Mouse (Mus musculus) MEL (cell line): ENCODE results near the gene Xab2. TPM values are rescaled to one million over a fixed set of nuclear protein-coding genes. Genes with fewer than 3 reads are reported as not detected.

Experiments used
- DNase-seq: peaks from one replicate; pipeline ENCODE4 v3.0.0; 2011; ENCODE audit warnings: low read depth, low spot score
- H3K27ac ChIP-seq: 2 replicates; pipeline ENCODE4 v1.5.1; 2012; ENCODE audit warnings: low read depth, mild to moderate bottlenecking, control low read depth, low read length, moderate library complexity; ENCODE audit not compliant: control insufficient read depth
- H3K27me3 ChIP-seq, 2 experiments: fragments of 150-350 bp in 1 of 2; sonication (generic) in 1 of 2; 2 replicates each; pipeline ENCODE4 v1.6.1; 2012; ENCODE audit warnings: low read length in 2 of 2, mild to moderate bottlenecking in 2 of 2, improper control_type of control experiment in 1 of 2, moderate library complexity in 1 of 2; ENCODE audit not compliant: insufficient read depth in 2 of 2, control insufficient read depth in 1 of 2
- H3K36me3 ChIP-seq, 2 experiments: 2 replicates each; pipeline ENCODE4 v1.6.1; 2012 to 2014; ENCODE audit warnings: low read length in 2 of 2, improper control_type of control experiment in 1 of 2, inconsistent platforms in 1 of 2, mild to moderate bottlenecking in 1 of 2; ENCODE audit not compliant: insufficient read depth in 2 of 2, control insufficient read depth in 1 of 2
- H3K4me1 ChIP-seq, 2 experiments: fragments of 150-350 bp in 1 of 2; sonication (generic) in 1 of 2; 2 replicates each; pipeline ENCODE4 v1.6.1; 2012; ENCODE audit warnings: low read length in 2 of 2, improper control_type of control experiment in 1 of 2, mild to moderate bottlenecking in 1 of 2; ENCODE audit not compliant: insufficient read depth in 2 of 2, control insufficient read depth in 1 of 2
- H3K4me3 ChIP-seq, 2 experiments: fragments of 150-350 bp in 1 of 2; sonication (generic) in 1 of 2; 2 replicates each; pipeline ENCODE4 v1.5.1; 2012; ENCODE audit warnings: low read depth in 2 of 2, low read length in 2 of 2, mild to moderate bottlenecking in 2 of 2, moderate library complexity in 2 of 2, control low read depth in 1 of 2, improper control_type of control experiment in 1 of 2; ENCODE audit not compliant: control insufficient read depth in 1 of 2, insufficient read depth in 1 of 2
- H3K79me2 ChIP-seq: 2 replicates; pipeline ENCODE4 v1.6.1; 2012; ENCODE audit warnings: mild to moderate bottlenecking, low read length, moderate library complexity; ENCODE audit not compliant: control insufficient read depth, poor library complexity, insufficient read depth
- H3K9ac ChIP-seq: 2 replicates; pipeline ENCODE4 v1.6.1; 2012; ENCODE audit warnings: low read depth, mild to moderate bottlenecking, control low read depth, low read length, moderate library complexity; ENCODE audit not compliant: control insufficient read depth, poor library complexity, severe bottlenecking
- H3K9me3 ChIP-seq: fragments of 150-350 bp; sonication (generic); replicated peaks from 2 replicates; pipeline ENCODE4 v1.6.1; 2012; ENCODE audit warnings: mild to moderate bottlenecking, low read length, improper control_type of control experiment, moderate library complexity; ENCODE audit not compliant: insufficient read depth
- BHLHE40 ChIP-seq: IDR thresholded peaks from 2 replicates; pipeline ENCODE4 v1.6.1; 2012; ENCODE audit warnings: low read depth, mild to moderate bottlenecking, inconsistent platforms, low read length, improper control_type of control experiment, borderline replicate concordance
- CHD1 ChIP-seq: IDR thresholded peaks from 2 replicates; pipeline ENCODE4 v1.6.1; 2012; ENCODE audit warnings: low read depth, mild to moderate bottlenecking, inconsistent platforms, low read length, improper control_type of control experiment
- CHD2 ChIP-seq: IDR thresholded peaks from 2 replicates; pipeline ENCODE4 v1.6.1; 2011; ENCODE audit warnings: low read length, improper control_type of control experiment
- ELF1 ChIP-seq: IDR thresholded peaks from 2 replicates; pipeline ENCODE4 v1.6.1; 2014; ENCODE audit warnings: low read depth, mild to moderate bottlenecking, inconsistent platforms, low read length, improper control_type of control experiment, moderate library complexity
- EP300 ChIP-seq, 2 experiments: IDR thresholded peaks; 2 replicates each; pipeline ENCODE4 v1.6.1; 2011; ENCODE audit warnings: improper control_type of control experiment in 2 of 2, low read length in 2 of 2, low read depth in 1 of 2, mild to moderate bottlenecking in 1 of 2
- ETS1 ChIP-seq: IDR thresholded peaks from 2 replicates; pipeline ENCODE4 v1.6.1; 2012; ENCODE audit warnings: low read depth, mild to moderate bottlenecking, inconsistent platforms, low read length, improper control_type of control experiment, moderate library complexity
- GATA1 ChIP-seq: IDR thresholded peaks from 2 replicates; pipeline ENCODE4 v1.6.1; 2011; ENCODE audit warnings: low read depth, low read length, improper control_type of control experiment
- HCFC1 ChIP-seq: IDR thresholded peaks from 2 replicates; pipeline ENCODE4 v1.6.1; 2012; ENCODE audit warnings: low read depth, mild to moderate bottlenecking, inconsistent platforms, low read length, improper control_type of control experiment, moderate library complexity
- MAX ChIP-seq: IDR thresholded peaks from 2 replicates; pipeline ENCODE4 v1.6.1; 2011; ENCODE audit warnings: low read length, improper control_type of control experiment
- MAZ ChIP-seq: IDR thresholded peaks from 2 replicates; pipeline ENCODE4 v1.6.1; 2012; ENCODE audit warnings: low read depth, mild to moderate bottlenecking, inconsistent platforms, low read length, improper control_type of control experiment
- MEF2A ChIP-seq: IDR thresholded peaks from 2 replicates; pipeline ENCODE4 v1.6.1; 2014; ENCODE audit warnings: low read depth, mild to moderate bottlenecking, inconsistent platforms, low read length, improper control_type of control experiment; ENCODE audit not compliant: poor library complexity, insufficient replicate concordance, severe bottlenecking; ENCODE audit errors: extremely low read depth
- MXI1 ChIP-seq: IDR thresholded peaks from 2 replicates; pipeline ENCODE4 v1.6.1; 2011; ENCODE audit warnings: mild to moderate bottlenecking, low read depth, low read length, improper control_type of control experiment
- MYB ChIP-seq: IDR thresholded peaks from 2 replicates; pipeline ENCODE4 v1.6.1; 2011; ENCODE audit warnings: mild to moderate bottlenecking, low read depth, low read length, improper control_type of control experiment
- MYC ChIP-seq: IDR thresholded peaks from 2 replicates; pipeline ENCODE4 v1.6.1; 2011; ENCODE audit warnings: low read depth, mild to moderate bottlenecking, low read length, improper control_type of control experiment, moderate library complexity
- NELFE ChIP-seq: IDR thresholded peaks from 2 replicates; pipeline ENCODE4 v1.6.1; 2011; ENCODE audit warnings: low read depth, low read length, improper control_type of control experiment
- NRF1 ChIP-seq: IDR thresholded peaks from 2 replicates; pipeline ENCODE4 v1.6.1; 2014; ENCODE audit warnings: low read depth, mild to moderate bottlenecking, inconsistent platforms, low read length, improper control_type of control experiment, moderate library complexity; ENCODE audit not compliant: poor library complexity, insufficient read depth, severe bottlenecking
- POLR2A ChIP-seq, 2 experiments: IDR thresholded peaks; 2 replicates each; pipeline ENCODE4 v1.6.1; 2011 to 2012; ENCODE audit warnings: low read length in 2 of 2, mild to moderate bottlenecking in 2 of 2, control low read depth in 1 of 2, improper control_type of control experiment in 1 of 2, low read depth in 1 of 2, moderate library complexity in 1 of 2; ENCODE audit not compliant: control insufficient read depth in 1 of 2, insufficient read depth in 1 of 2, poor library complexity in 1 of 2
- RCOR1 ChIP-seq: IDR thresholded peaks from 2 replicates; pipeline ENCODE4 v1.6.1; 2012; ENCODE audit warnings: low read depth, mild to moderate bottlenecking, inconsistent platforms, low read length, improper control_type of control experiment
- SIN3A ChIP-seq: IDR thresholded peaks from 2 replicates; pipeline ENCODE4 v1.6.1; 2012; ENCODE audit warnings: low read length, improper control_type of control experiment, inconsistent platforms
- SMC3 ChIP-seq: IDR thresholded peaks from 2 replicates; pipeline ENCODE4 v1.6.1; 2011; ENCODE audit warnings: low read depth, low read length, improper control_type of control experiment
- TBP ChIP-seq: IDR thresholded peaks from 2 replicates; pipeline ENCODE4 v1.8.0; 2011; ENCODE audit warnings: low read depth, low read length, improper control_type of control experiment
- TCF12 ChIP-seq: IDR thresholded peaks from 2 replicates; pipeline ENCODE4 v1.6.1; 2014; ENCODE audit warnings: low read depth, mild to moderate bottlenecking, inconsistent platforms, low read length, improper control_type of control experiment, moderate library complexity
- UBTF ChIP-seq: IDR thresholded peaks from 2 replicates; pipeline ENCODE4 v1.6.1; 2012; ENCODE audit warnings: low read depth, mild to moderate bottlenecking, inconsistent platforms, low read length, improper control_type of control experiment, moderate library complexity, borderline replicate concordance; ENCODE audit not compliant: insufficient read depth
- USF1 ChIP-seq: IDR thresholded peaks from 2 replicates; pipeline ENCODE4 v1.6.1; 2014; ENCODE audit warnings: low read depth, mild to moderate bottlenecking, inconsistent platforms, low read length, improper control_type of control experiment, moderate library complexity
- ZKSCAN1 ChIP-seq: IDR thresholded peaks from 2 replicates; pipeline ENCODE4 v1.6.1; 2012; ENCODE audit warnings: low read depth, mild to moderate bottlenecking, inconsistent platforms, low read length, improper control_type of control experiment, moderate library complexity
- polyA plus RNA-seq, 2 experiments: library from polyadenylated mRNA; stranded (reverse) in 1 of 2; unstranded in 1 of 2; fragments of >175 nt in 1 of 2; fragments of >200 nt in 1 of 2; gene quantifications; 2 replicates each; pipeline versions ENCODE4 v1.2.1 to v1.2.4; 2012; ENCODE audit warnings: low replicate concordance in 2 of 2, low read depth in 1 of 2; ENCODE audit not compliant: insufficient read length in 2 of 2, insufficient read depth in 1 of 2, missing spikeins in 1 of 2
- total RNA-seq: library from RNA; depleted of rRNA; stranded (reverse); fragments of 300-350 nt; gene quantifications from 2 replicates; pipeline ENCODE4 v1.2.3, GENCODE M21; 2012

The Xab2 gene
- total and polyA plus RNA-seq, 3 experiments: 54.8 to 90.4 (median 68.1) TPM

DNA sequence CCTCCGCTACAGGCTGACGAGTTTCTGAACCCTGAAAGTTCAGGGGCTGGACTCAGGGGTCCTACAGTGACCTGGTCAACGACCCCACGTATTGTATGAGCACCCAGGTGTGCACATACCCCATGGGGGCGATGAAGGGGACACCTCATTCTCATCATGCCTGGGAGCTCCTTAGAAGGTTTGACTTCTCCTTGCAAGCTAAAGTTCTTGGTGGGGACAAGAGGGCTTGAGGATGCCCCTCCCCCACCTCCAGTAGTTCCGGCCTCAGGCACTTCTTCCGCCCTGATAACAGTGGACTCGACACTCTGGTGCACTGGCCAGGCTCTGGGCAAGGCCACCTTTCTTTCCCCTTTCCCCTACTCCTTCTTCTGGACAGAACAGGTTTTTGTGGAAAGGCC lies 10.4 kb upstream of the Xab2 start:
- Histone ChIP-seq H3K36me3 (peaks cover 5 to 20% of the 10 kb centered on the region in 2 experiments; a peak in 3 of 4 replicates), H3K27me3 (no peaks in the 10 kb centered on the region), H3K9me3 (no peaks in the 10 kb centered on the region), H3K27ac (peak overlapping the region; percentile 20), H3K9ac (peak overlapping the region; percentile 85), H3K4me1 (peaks cover 8 to 16% of the 10 kb centered on the region in 2 experiments), H3K4me3 (peak overlapping the region; percentile 85 to 87), H3K79me2 (peaks cover 11% of the 10 kb centered on the region)
- TF ChIP-seq MYC (no peak), EP300 (IDR thresholded peaks at IDR 0.05; ENCODE audit: low read depth in 1 of 2, low read length in 2 of 2) (peak; percentile 43 to 47), SIN3A (no peak), MAZ (0 out of 2 replicates have a peak, but pooled peaks have one; percentile 10), MXI1 (no peak), MEF2A (no peak), MAX (no peak), TCF12 (no peak; the same call in 1 of the 2 replicates), SMC3 (no peak), ETS1 (no peak), RCOR1 (no peak), NELFE (peak; percentile 45; the same call in 1 of the 2 replicates), CHD2 (no peak; the same call in 1 of the 2 replicates), CHD1 (no peak), UBTF (no peak), BHLHE40 (no peak), NRF1 (no peak), POLR2A (IDR thresholded peaks at IDR 0.05; ENCODE audit: control insufficient read depth in 1 of 2, insufficient read depth in 1 of 2, low read depth in 1 of 2, low read length in 2 of 2, poor library complexity in 1 of 2) (0 out of 4 replicates have a peak, but pooled peaks of 1 of the 2 experiments have one; percentile 42), USF1 (no peak), ELF1 (peak; percentile 75), HCFC1 (peak; percentile 62), TBP (no peak), GATA1 (peak; percentile 64), ZKSCAN1 (no peak), MYB (no peak)
- peak; percentile 80 for DNase-seq
